Mouse (Mus musculus) WW6 (cell line): ENCODE measurements around the gene Creb3l4.

Experiments used
- DNase-seq: peaks from one replicate; pipeline ENCODE4 v3.0.0-alpha.2; 2013; ENCODE audit warnings: low read depth, low spot score

Gene Creb3l4

DNA sequence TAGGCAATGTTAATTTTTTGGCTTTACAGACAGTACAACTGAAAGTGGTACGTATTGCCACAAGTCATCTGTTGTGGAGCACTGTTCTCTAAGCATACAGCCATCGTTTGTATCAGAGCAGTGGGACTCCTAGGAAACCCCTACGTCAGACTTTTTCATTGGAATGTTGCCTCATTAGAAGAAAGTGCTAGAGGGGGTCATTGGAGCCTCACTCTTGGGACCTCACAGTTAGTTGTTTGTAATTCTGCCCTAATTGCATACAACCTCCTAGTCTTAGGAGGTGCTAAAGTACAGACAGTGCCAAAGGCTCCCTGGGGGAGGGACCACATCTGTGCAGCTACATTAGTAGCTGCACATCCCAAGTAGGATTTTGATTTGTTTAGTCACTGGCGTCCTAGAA lies 48.6 kb downstream of the Creb3l4 start:
- no peak for DNase-seq

DNA sequence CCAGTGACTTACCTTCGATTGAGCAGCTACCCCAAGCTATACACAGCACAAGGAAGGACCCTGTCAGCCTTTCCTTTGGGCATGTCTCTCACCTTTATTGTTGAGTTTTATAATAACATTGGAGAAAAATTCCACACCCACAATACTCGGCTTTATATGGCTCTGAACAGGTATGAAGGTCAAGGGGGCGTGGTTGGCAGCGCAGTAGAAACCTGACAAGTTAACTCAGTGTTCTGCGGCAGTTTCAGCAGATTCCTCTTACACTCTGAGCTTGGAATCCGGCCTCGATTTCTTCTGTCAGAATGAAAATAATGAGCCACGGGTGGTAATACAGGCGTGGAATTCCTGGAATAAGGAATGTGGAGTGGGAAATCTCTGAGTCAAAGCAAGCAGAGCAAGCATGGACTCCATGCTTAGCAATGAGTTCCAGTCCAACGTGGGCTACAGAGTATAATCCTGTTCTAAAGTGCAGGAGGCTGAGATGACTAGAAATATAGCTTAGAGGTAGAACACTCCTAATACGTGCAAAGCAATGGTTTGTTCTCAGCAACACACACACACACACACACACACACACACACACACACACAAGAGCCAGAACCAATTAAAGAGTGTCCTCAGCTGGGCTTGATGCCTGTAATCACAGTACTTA lies 52.3 kb downstream of the Creb3l4 start:
- no peak for DNase-seq
